Mouse (Mus musculus) heart, embryonic 13.5 days (tissue): ENCODE measurements around the gene Rgl2. TPM values are rescaled to one million over a fixed set of nuclear protein-coding genes. Genes with fewer than 3 reads are reported as not detected.
A peak's percentile ranks its signal among the peaks of the same experiment; 100 is the strongest.

ENCODE experiments used
- ATAC-seq: fragments of 200-750 bp; cut with Nextera tagmentation; 2 replicates; pipeline ENCODE4 v1.8.0; 2017; ENCODE audit warnings: moderate TSS enrichment; ENCODE audit not compliant: insufficient number of reproducible peaks, low FRiP score, low TSS enrichment; ENCODE audit errors: extremely low read depth
- H3K27ac ChIP-seq: fragments of 300-500 bp; sonication (generic); replicated peaks from 2 replicates; pipeline ENCODE4 v1.5.1; 2015; ENCODE audit warnings: moderate library complexity, mild to moderate bottlenecking, inconsistent platforms
- H3K27me3 ChIP-seq: fragments of 300-500 bp; sonication (generic); replicated peaks from 2 replicates; pipeline ENCODE4 v1.6.1; 2015; ENCODE audit warnings: mild to moderate bottlenecking, inconsistent platforms
- H3K36me3 ChIP-seq: fragments of 300-500 bp; sonication (generic); 2 replicates; pipeline ENCODE4 v1.6.1; 2015; ENCODE audit warnings: mild to moderate bottlenecking, inconsistent platforms
- H3K4me1 ChIP-seq: fragments of 300-500 bp; sonication (generic); 2 replicates; pipeline ENCODE4 v1.6.1; 2015; ENCODE audit warnings: inconsistent platforms
- H3K4me2 ChIP-seq: fragments of 300-500 bp; sonication (generic); 2 replicates; pipeline ENCODE4 v1.6.1; 2015; ENCODE audit warnings: inconsistent platforms, mild to moderate bottlenecking, moderate library complexity
- H3K4me3 ChIP-seq: fragments of 300-500 bp; sonication (generic); 2 replicates; pipeline ENCODE4 v1.5.1; 2015; ENCODE audit warnings: moderate library complexity, mild to moderate bottlenecking, inconsistent platforms
- H3K9ac ChIP-seq: fragments of 300-500 bp; sonication (generic); 2 replicates; pipeline ENCODE4 v1.6.1; 2015; ENCODE audit warnings: inconsistent platforms, mild to moderate bottlenecking, moderate library complexity
- H3K9me3 ChIP-seq: fragments of 300-500 bp; sonication (generic); 2 replicates; pipeline ENCODE4 v1.6.1; 2016; ENCODE audit warnings: inconsistent platforms
- WGBS: fragments of 180-500 bp; shearing (Covaris S2); methylation state at CpG from one replicate; pipeline ENCODE4 v1.1.7; 2015; ENCODE audit warnings: mixed read lengths; 5-methylcytosine and 5-hydroxymethylcytosine counted together
- polyA plus RNA-seq: library from polyadenylated mRNA; unstranded; fragments of >200 nt; fragmentation: Nextera tagmentation; extraction: Ambion mirVana; gene quantifications from 2 replicates; pipeline ENCODE4 v1.2.1, GENCODE M21; 2015

The Rgl2 gene
- polyA plus RNA-seq, 1 experiment from 2014 or later: 32.6 TPM

- Histone ChIP-seq H3K9me3 (no peaks in the 10 kb centered on the region), H3K27ac (no peak overlapping the region), H3K4me1 (peaks cover 60% of the 10 kb centered on the region), H3K36me3 (peaks cover 58% of the 10 kb centered on the region), H3K4me3 (0 out of 2 replicates have a peak overlapping the region, but pooled peaks have one; percentile 76), H3K9ac (peak overlapping the region; percentile 93), H3K4me2 (peak overlapping the region; percentile 99), H3K27me3 (no peaks in the 10 kb centered on the region)
- WGBS: 76% methylated on average over 4 of the region's 4 CpGs
- no peak for ATAC-seq
Measured at GRCm38 (mm10) chr17:33952879-33953278, 23.5 kb downstream of the Rgl2 start.

- Histone ChIP-seq H3K4me3 (peak overlapping the region; percentile 76), H3K9ac (peak overlapping the region; percentile 93), H3K4me1 (peaks cover 60% of the 10 kb centered on the region), H3K27me3 (no peaks in the 10 kb centered on the region), H3K36me3 (peaks cover 57% of the 10 kb centered on the region), H3K4me2 (peak overlapping the region; percentile 99), H3K9me3 (no peaks in the 10 kb centered on the region), H3K27ac (no peak overlapping the region)
- no peak for ATAC-seq
- 75% methylated on average over 3 of the region's 3 CpGs for whole genome bisulfite sequencing
Measured at GRCm38 (mm10) chr17:33953310-33953709, 24.0 kb downstream of the Rgl2 start.

DNA sequence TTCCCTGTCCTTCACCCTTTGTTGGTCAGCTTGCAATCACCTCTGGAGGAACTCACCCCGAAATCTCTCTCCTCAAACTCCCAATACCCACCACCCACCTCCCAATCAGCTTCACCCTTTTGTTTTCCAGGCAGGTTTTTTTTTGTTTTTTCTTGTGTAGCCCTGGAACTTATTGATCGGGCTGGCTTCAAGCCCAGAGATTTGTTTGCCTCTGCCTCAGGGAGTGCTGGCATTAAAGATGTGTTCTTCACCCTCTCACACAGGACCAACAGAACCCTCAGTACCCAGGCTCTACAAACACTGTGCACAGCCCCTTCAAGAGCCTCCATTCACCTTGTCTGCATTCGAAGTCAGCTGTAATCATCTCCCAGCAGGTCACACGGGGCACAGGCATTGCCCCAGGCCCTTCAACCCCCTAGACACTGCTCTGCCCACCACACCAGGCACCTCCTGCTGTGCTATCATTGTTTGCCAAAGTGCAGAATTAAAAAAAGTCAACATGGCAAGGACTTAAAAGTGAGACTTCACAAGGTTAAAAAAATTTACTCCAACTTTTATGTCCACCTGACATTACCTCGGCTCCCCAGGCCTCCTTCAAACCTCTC lies 24.7 kb downstream of the Rgl2 start:
- peak overlapping the region; percentile 76 for H3K4me3 ChIP-seq
- 39% methylated on average over 5 of the region's 5 CpGs for WGBS
- no peaks in the 10 kb centered on the region for H3K9me3 ChIP-seq
- H3K27me3 ChIP-seq: no peaks in the 10 kb centered on the region
- peak overlapping the region; percentile 93 for H3K9ac ChIP-seq
- H3K4me2 ChIP-seq: peak overlapping the region; percentile 99
- H3K4me1 ChIP-seq: peaks cover 60% of the 10 kb centered on the region
- peaks cover 57% of the 10 kb centered on the region for H3K36me3 ChIP-seq
- ATAC-seq: no peak
- peak overlapping the region; percentile 92 for H3K27ac ChIP-seq

DNA sequence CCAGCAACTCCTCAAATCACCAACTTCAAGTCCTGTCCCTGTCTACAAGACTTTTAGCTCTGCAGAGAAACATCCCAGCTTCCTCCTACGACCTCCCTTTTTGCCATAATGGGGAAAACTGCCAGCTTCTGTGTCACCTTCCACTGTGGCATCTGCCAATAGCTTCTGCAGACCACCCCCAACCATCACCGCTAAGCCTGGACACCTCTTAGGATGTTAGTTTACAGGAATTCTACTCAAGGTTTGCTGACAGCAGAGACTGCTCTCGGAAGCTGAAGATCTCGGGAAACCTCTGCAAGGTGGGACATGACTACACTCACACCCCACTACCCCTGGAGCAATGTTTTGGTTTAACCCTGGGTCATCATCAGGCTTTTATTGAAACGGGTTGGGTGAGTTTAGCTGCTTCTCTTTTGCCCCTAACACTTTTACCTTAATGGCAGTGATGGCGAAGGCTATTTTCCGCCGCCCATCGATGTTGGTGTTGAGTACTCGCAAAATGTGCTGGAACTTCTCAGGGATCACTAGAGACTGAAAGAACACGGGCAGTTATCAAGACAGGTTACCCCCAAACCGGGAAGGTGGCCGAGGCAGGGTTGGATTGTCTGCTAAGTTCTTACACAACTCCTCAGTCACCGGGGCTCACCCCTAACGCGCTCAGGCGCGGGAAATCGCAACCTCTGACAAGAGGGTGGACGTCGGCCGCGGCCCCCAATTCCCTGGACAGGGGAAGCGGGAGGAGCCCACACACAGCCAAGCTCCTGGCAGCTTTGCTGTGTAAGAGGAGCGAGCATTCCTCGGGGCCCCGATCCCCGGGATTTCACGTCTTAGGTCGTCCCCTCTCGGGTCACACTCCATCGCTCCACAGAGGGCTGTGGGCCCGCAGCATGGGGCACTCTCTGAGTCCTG lies 25.6 kb downstream of the Rgl2 start:
- Histone ChIP-seq H3K4me2 (peak overlapping the region; percentile 99), H3K27ac (peak overlapping the region; percentile 92), H3K27me3 (no peaks in the 10 kb centered on the region), H3K4me3 (peak overlapping the region; percentile 76), H3K9ac (peak overlapping the region; percentile 93), H3K9me3 (no peaks in the 10 kb centered on the region), H3K36me3 (peaks cover 57% of the 10 kb centered on the region), H3K4me1 (peaks cover 54% of the 10 kb centered on the region)
- no peak; the same call in 1 of the 2 replicates for ATAC-seq
- 1% methylated on average over 33 of the region's 33 CpGs for WGBS

DNA sequence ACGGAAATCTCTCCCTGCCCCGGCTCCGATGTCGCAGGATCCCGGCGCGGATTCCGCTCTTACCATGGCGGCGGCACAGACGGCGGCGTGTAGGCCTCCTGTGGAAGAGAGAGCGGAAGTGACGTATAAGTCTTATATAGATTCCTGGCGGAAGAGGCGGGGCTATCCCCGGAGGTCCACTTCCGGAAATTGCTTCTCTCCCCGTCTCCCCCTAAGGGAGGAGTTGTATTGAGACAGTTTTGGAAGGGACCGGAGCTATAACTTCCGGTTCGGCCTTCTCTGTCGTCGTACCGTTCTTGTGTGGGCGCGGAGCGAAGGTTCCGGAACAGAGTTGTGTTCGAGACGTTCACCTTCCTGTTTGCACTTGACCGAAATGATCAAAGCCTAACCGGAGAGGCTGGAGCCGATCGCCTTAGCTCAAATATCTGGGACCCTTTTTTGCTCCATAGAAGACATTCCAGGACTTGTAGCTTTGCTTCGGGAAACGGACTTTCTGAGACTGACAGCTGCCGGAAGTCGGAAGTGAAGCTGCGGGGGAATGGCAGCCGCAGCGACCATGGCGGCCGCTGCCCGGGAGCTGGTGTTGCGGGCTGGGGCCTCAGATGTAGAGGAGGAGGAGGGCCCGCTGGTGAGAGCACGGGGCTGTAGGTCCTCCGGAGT lies 26.3 kb downstream of the Rgl2 start, which contains the start of the genes Vps52 and Rps18:
TSS of gene Vps52 (plus strand) at position 258 of the 660 bp plus-strand sequence.
TSS of gene Rps18 (minus strand) at position 447 of the 660 bp plus-strand sequence.
- peak; percentile 85 for ATAC-seq
- Histone ChIP-seq H3K36me3 (peaks cover 61% of the 10 kb centered on the region), H3K4me2 (peak within 1 kb of the TSS; percentile 99), H3K4me1 (peaks cover 46% of the 10 kb centered on the region), H3K27ac (peak within 1 kb of the TSS; percentile 92), H3K27me3 (no peaks in the 10 kb centered on the region), H3K9me3 (no peaks in the 10 kb centered on the region), H3K4me3 (peak within 1 kb of the TSS; percentile 76), H3K9ac (peak within 1 kb of the TSS; percentile 93)
- WGBS: under 1% methylated on average over 50 of the region's 50 CpGs

GRCm38 (mm10) chr17:33956336-33956735 lies 27.0 kb downstream of the Rgl2 start:
- peak overlapping the region; percentile 91 for H3K4me2 ChIP-seq
- H3K9ac ChIP-seq: peak overlapping the region; percentile 91
- peak overlapping the region; percentile 91 for H3K27ac ChIP-seq
- H3K9me3 ChIP-seq: no peaks in the 10 kb centered on the region
- H3K27me3 ChIP-seq: no peaks in the 10 kb centered on the region
- peaks cover 40% of the 10 kb centered on the region for H3K4me1 ChIP-seq
- 10% methylated on average over 10 of the region's 10 CpGs for WGBS
- H3K36me3 ChIP-seq: peaks cover 67% of the 10 kb centered on the region
- H3K4me3 ChIP-seq: peak overlapping the region; percentile 76
- ATAC-seq: no peak

GRCm38 (mm10) chr17:33957493-33957892 lies 28.1 kb downstream of the Rgl2 start:
- no peaks in the 10 kb centered on the region for H3K9me3 ChIP-seq
- no peak overlapping the region for H3K4me2 ChIP-seq
- peaks cover 30% of the 10 kb centered on the region for H3K4me1 ChIP-seq
- no peak overlapping the region for H3K27ac ChIP-seq
- no peak overlapping the region for H3K9ac ChIP-seq
- 86% methylated on average over 6 of the region's 6 CpGs for WGBS
- no peaks in the 10 kb centered on the region for H3K27me3 ChIP-seq
- ATAC-seq: no peak
- H3K36me3 ChIP-seq: peaks cover 69% of the 10 kb centered on the region
- H3K4me3 ChIP-seq: no peak overlapping the region

- no peaks in the 10 kb centered on the region for H3K27me3 ChIP-seq
- H3K4me1 ChIP-seq: peaks cover 20% of the 10 kb centered on the region
- whole genome bisulfite sequencing: 90% methylated on average over 11 of the region's 11 CpGs
- no peaks in the 10 kb centered on the region for H3K9me3 ChIP-seq
- no peak for ATAC-seq
- no peak overlapping the region for H3K4me2 ChIP-seq
- H3K9ac ChIP-seq: no peak overlapping the region
- H3K27ac ChIP-seq: no peak overlapping the region
- H3K36me3 ChIP-seq: peaks cover 69% of the 10 kb centered on the region
- H3K4me3 ChIP-seq: no peak overlapping the region
Measured at GRCm38 (mm10) chr17:33958451-33958850, 29.1 kb downstream of the Rgl2 start.

- H3K9me3 ChIP-seq: no peaks in the 10 kb centered on the region
- no peak overlapping the region for H3K4me3 ChIP-seq
- H3K4me1 ChIP-seq: peaks cover 13% of the 10 kb centered on the region
- WGBS: 92% methylated on average over 13 of the region's 13 CpGs
- ATAC-seq: no peak
- H3K9ac ChIP-seq: no peak overlapping the region
- no peak overlapping the region for H3K4me2 ChIP-seq
- no peak overlapping the region for H3K27ac ChIP-seq
- no peaks in the 10 kb centered on the region for H3K27me3 ChIP-seq
- H3K36me3 ChIP-seq: peaks cover 69% of the 10 kb centered on the region
Measured at GRCm38 (mm10) chr17:33959135-33959534, 29.8 kb downstream of the Rgl2 start.

DNA sequence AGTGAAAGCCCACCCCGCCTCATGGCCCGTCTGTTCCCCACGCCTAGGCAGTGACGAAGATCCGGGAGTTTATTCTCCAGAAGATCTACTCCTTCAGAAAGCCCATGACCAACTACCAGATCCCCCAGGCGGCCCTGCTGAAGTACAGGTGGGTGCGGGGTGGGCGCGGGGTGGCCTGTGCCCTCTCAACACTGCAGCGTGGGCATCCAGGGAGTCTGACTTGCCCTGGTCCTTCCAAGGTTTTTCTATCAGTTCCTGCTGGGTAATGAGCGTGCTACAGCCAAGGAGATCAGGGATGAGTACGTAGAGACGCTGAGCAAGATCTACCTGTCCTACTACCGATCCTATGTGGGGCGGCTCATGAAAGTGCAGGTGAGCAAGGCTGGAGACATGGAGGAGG lies 30.6 kb downstream of the Rgl2 start:
- 89% methylated on average over 15 of the region's 15 CpGs for WGBS
- peaks cover 66% of the 10 kb centered on the region for H3K36me3 ChIP-seq

DNA sequence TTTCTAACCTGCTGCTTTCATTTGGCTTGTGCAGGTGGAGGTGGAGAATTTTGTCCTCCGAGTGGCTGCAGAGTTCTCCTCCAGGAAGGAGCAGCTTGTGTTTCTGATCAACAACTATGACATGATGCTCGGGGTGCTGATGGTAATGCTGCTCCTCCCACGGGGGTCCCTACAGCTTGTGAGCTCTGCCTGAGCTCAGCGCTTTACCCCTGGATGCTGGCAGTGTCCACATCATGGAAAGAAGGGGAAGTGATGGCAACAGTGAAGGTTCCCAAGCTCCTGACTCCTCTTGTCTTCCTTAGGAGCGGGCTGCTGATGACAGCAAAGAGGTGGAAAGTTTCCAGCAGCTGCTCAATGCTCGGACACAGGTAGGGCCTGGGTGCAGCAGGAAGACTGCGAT lies 33.5 kb downstream of the Rgl2 start:
- no peak for ATAC-seq
- H3K27me3 ChIP-seq: no peaks in the 10 kb centered on the region
- H3K4me3 ChIP-seq: no peak overlapping the region
- H3K27ac ChIP-seq: no peak overlapping the region
- no peaks in the 10 kb centered on the region for H3K4me1 ChIP-seq
- 83% methylated on average over 7 of the region's 7 CpGs for WGBS
- no peaks in the 10 kb centered on the region for H3K9me3 ChIP-seq
- no peak overlapping the region for H3K4me2 ChIP-seq
- no peak overlapping the region for H3K9ac ChIP-seq
- peaks cover 85% of the 10 kb centered on the region for H3K36me3 ChIP-seq

More for the DNA sequence above, 30.6 kb downstream of the Rgl2 start:
- H3K9ac ChIP-seq: no peak overlapping the region
- no peak for ATAC-seq
- no peaks in the 10 kb centered on the region for H3K9me3 ChIP-seq
- peaks cover 6% of the 10 kb centered on the region for H3K4me1 ChIP-seq
- H3K4me3 ChIP-seq: no peak overlapping the region
- H3K27ac ChIP-seq: no peak overlapping the region
- no peak overlapping the region for H3K4me2 ChIP-seq
- no peaks in the 10 kb centered on the region for H3K27me3 ChIP-seq
